13 mouse cellular contexts compared by ENCODE assay signal in genomic region chr13:38612608-38613007, GRCm38 (mm10).
"Had no signal": no experiment of that assay in that cellular context is flagged by ENCODE, and none has a peak within 500 bp of the region (broad histone marks: within the 10 kb centered on the region; RNA-seq: fewer than 3 reads in every experiment).

No protein-coding gene starts in this region.

- H3K4me3 ChIP-seq: liver, embryonic 12.5 days; lung, embryonic 15.5 days; midbrain, embryonic 10.5 days; midbrain, embryonic 12.5 days; midbrain, embryonic 15.5 days; neural tube, embryonic 12.5 days; stomach, embryonic 15.5 days had no signal

- DNase-seq: right cerebral cortex, postnatal 14 days; thymus, adult 2 months; thymus, postnatal 25 days; thymus, postnatal 4 days had no signal

- H3K36me3 ChIP-seq: midbrain, embryonic 15.5 days had no signal

- H3K27ac ChIP-seq: liver, embryonic 14.5 days; lung, embryonic 15.5 days; midbrain, embryonic 10.5 days; midbrain, embryonic 12.5 days; midbrain, embryonic 15.5 days; neural tube, embryonic 12.5 days; stomach, embryonic 15.5 days; stomach, postnatal 0 days had no signal

- H3K4me2 ChIP-seq: lung, embryonic 15.5 days; midbrain, embryonic 12.5 days; midbrain, embryonic 15.5 days; neural tube, embryonic 12.5 days; stomach, embryonic 15.5 days had no signal

- H3K4me1 ChIP-seq: lung, embryonic 15.5 days; midbrain, embryonic 10.5 days; midbrain, embryonic 12.5 days; midbrain, embryonic 15.5 days; neural tube, embryonic 12.5 days had no signal

- H3K27me3 ChIP-seq: liver, embryonic 12.5 days; lung, embryonic 15.5 days; midbrain, embryonic 12.5 days; midbrain, embryonic 15.5 days; neural tube, embryonic 12.5 days; stomach, embryonic 15.5 days had no signal

- H3K9ac ChIP-seq: liver, embryonic 12.5 days; liver, embryonic 14.5 days; lung, embryonic 15.5 days; midbrain, embryonic 12.5 days; midbrain, embryonic 15.5 days; neural tube, embryonic 12.5 days; stomach, embryonic 15.5 days had no signal

- ATAC-seq: midbrain, embryonic 15.5 days had no signal

- H3K9me3 ChIP-seq: liver, embryonic 12.5 days; lung, embryonic 15.5 days; midbrain, embryonic 10.5 days; midbrain, embryonic 12.5 days; midbrain, embryonic 15.5 days; neural tube, embryonic 12.5 days; stomach, embryonic 15.5 days had no signal
